Mouse (Mus musculus) E14TG2a.4 (cell line): ENCODE data around the gene Hist1h4b.
"Not testable (repeated sequence)": the region's sequence is repeated elsewhere in the genome, so short reads cannot be mapped to it uniquely, and the experiment has no call there.

Experiments used
- H3K27me3 ChIP-seq: 2 replicates; pipeline ENCODE4 v1.6.1; 2014; ENCODE audit warnings: low read length, control low read depth; ENCODE audit not compliant: insufficient read depth
- H3K36me3 ChIP-seq: 2 replicates; pipeline ENCODE4 v1.6.1; 2014; ENCODE audit warnings: low read length, control low read depth; ENCODE audit not compliant: insufficient read depth
- H3K4me1 ChIP-seq: replicated peaks from 2 replicates; pipeline ENCODE4 v1.6.1; 2014; ENCODE audit warnings: low read depth, low read length, control low read depth
- H3K4me3 ChIP-seq: replicated peaks from 2 replicates; pipeline ENCODE4 v1.5.1; 2014; ENCODE audit warnings: mild to moderate bottlenecking, low read length
- H3K9me3 ChIP-seq: 2 replicates; pipeline ENCODE4 v1.6.1; 2014; ENCODE audit warnings: low read length, control low read depth
- CTCF ChIP-seq: conservative IDR thresholded peaks from 2 replicates; pipeline ENCODE4 v1.5.1; 2014; ENCODE audit warnings: low read length
- NANOG ChIP-seq: IDR thresholded peaks from 2 replicates; pipeline ENCODE4 v1.6.1; 2014; ENCODE audit warnings: borderline replicate concordance, low read length, mixed read lengths
- POU5F1 ChIP-seq: IDR thresholded peaks from 2 replicates; pipeline ENCODE4 v1.6.1; 2014; ENCODE audit warnings: low read length, borderline replicate concordance

Gene Hist1h4b

GRCm38 (mm10) chr13:23759916-23760239 is 3.1 kb downstream of the Hist1h4b start:
- Histone ChIP-seq H3K36me3 (no peaks in the 10 kb centered on the region), H3K4me1 (peaks cover 46% of the 10 kb centered on the region), H3K9me3 (no peaks in the 10 kb centered on the region), H3K4me3 (peak overlapping the region; percentile 68), H3K27me3 (no peaks in the 10 kb centered on the region)
- TF ChIP-seq POU5F1 (no peak), NANOG (no peak), CTCF (0 out of 2 replicates have a peak, but pooled peaks have one; percentile 21)

- H3K4me3 ChIP-seq, result peak overlapping the region; percentile 68
- H3K27me3 ChIP-seq, result no peaks in the 10 kb centered on the region
- TF ChIP-seq CTCF (no peak; the same call in none of the 2 replicates), NANOG (no peak), POU5F1 (no peak)
- peaks cover 49% of the 10 kb centered on the region for H3K4me1 ChIP-seq
- no peaks in the 10 kb centered on the region for H3K9me3 ChIP-seq
- no peaks in the 10 kb centered on the region for H3K36me3 ChIP-seq
Observed at GRCm38 (mm10) chr13:23760240-23760971, 3.6 kb downstream of the Hist1h4b start.

GRCm38 (mm10) chr13:23760972-23761864 is 4.4 kb downstream of the Hist1h4b start, which contains the start of gene Hist1h4a:
Gene Hist1h4a, minus strand, starts transcription at chr13:23761230.
- H3K27me3 ChIP-seq, result no peaks in the 10 kb centered on the region
- peaks cover 48% of the 10 kb centered on the region for H3K4me1 ChIP-seq
- peak within 1 kb of the TSS; percentile 79 for H3K4me3 ChIP-seq
- no peaks in the 10 kb centered on the region for H3K9me3 ChIP-seq
- H3K36me3 ChIP-seq, result no peaks in the 10 kb centered on the region
- no peak for TF ChIP-seq CTCF
- TF ChIP-seq NANOG, result no peak
- no peak for TF ChIP-seq POU5F1

- not testable (repeated sequence) for H3K9me3 ChIP-seq, H3K27me3 ChIP-seq, H3K36me3 ChIP-seq
- peak within 1 kb of the TSS; percentile 79 for H3K4me3 ChIP-seq
- peaks cover 51% of the 10 kb centered on the region for H3K4me1 ChIP-seq
Observed at GRCm38 (mm10) chr13:23761871-23762821, 5.3 kb downstream of the Hist1h4b start, which contains the start of gene Hist1h3a. Gene Hist1h3a, minus strand, starts transcription at chr13:23762386.

GRCm38 (mm10) chr13:23763242-23763585 is 6.4 kb downstream of the Hist1h4b start:
- peak overlapping the region; percentile 79 for H3K4me3 ChIP-seq
- H3K9me3 ChIP-seq, result no peaks in the 10 kb centered on the region
- H3K4me1 ChIP-seq, result peaks cover 46% of the 10 kb centered on the region
- H3K27me3 ChIP-seq, result no peaks in the 10 kb centered on the region
- no peak for TF ChIP-seq CTCF
- no peaks in the 10 kb centered on the region for H3K36me3 ChIP-seq

GRCm38 (mm10) chr13:23763586-23764323 is 6.9 kb downstream of the Hist1h4b start, which contains the start of gene Hist1h1a:
Gene Hist1h1a, plus strand, starts transcription at chr13:23763666.
- Histone ChIP-seq H3K4me1 (peaks cover 40% of the 10 kb centered on the region), H3K4me3 (peak within 1 kb of the TSS; percentile 79), H3K27me3 (no peaks in the 10 kb centered on the region), H3K36me3 (no peaks in the 10 kb centered on the region), H3K9me3 (no peaks in the 10 kb centered on the region)
- no peak for TF ChIP-seq CTCF
- TF ChIP-seq POU5F1, result no peak
- TF ChIP-seq NANOG, result no peak

GRCm38 (mm10) chr13:23764324-23765171 is 7.7 kb downstream of the Hist1h4b start:
- no peaks in the 10 kb centered on the region for H3K9me3 ChIP-seq
- H3K4me3 ChIP-seq, result peak overlapping the region; percentile 79
- H3K36me3 ChIP-seq, result no peaks in the 10 kb centered on the region
- TF ChIP-seq CTCF (no peak), NANOG (no peak), POU5F1 (no peak)
- H3K27me3 ChIP-seq, result no peaks in the 10 kb centered on the region
- peaks cover 32% of the 10 kb centered on the region for H3K4me1 ChIP-seq
